Mouse (Mus musculus) intestine, embryonic 15.5 days (tissue): ENCODE results near the gene Tmem86b. TPM values are rescaled to one million over a fixed set of nuclear protein-coding genes. Genes with fewer than 3 reads are reported as not detected.

Experiments used
- ATAC-seq: fragments of 200-750 bp; cut with Nextera tagmentation; 2 replicates; pipeline ENCODE4 v1.8.0; 2017; ENCODE audit warnings: moderate TSS enrichment, moderate library complexity
- H3K27ac ChIP-seq: fragments of 300-500 bp; sonication (generic); 2 replicates; pipeline ENCODE4 v1.5.1; 2015; ENCODE audit warnings: mild to moderate bottlenecking, inconsistent platforms
- H3K27me3 ChIP-seq: fragments of 300-500 bp; sonication (generic); replicated peaks from 2 replicates; pipeline ENCODE4 v1.6.1; 2015; ENCODE audit warnings: inconsistent platforms
- H3K36me3 ChIP-seq: fragments of 300-500 bp; sonication (generic); 2 replicates; pipeline ENCODE4 v1.6.1; 2015; ENCODE audit warnings: inconsistent platforms
- H3K4me1 ChIP-seq: fragments of 300-500 bp; sonication (generic); replicated peaks from 2 replicates; pipeline ENCODE4 v1.6.1; 2015; ENCODE audit warnings: inconsistent platforms
- H3K4me2 ChIP-seq: fragments of 300-500 bp; sonication (generic); replicated peaks from 2 replicates; pipeline ENCODE4 v1.6.1; 2015; ENCODE audit warnings: mild to moderate bottlenecking, inconsistent platforms
- H3K4me3 ChIP-seq: fragments of 300-500 bp; sonication (generic); replicated peaks from 2 replicates; pipeline ENCODE4 v1.5.1; 2015; ENCODE audit warnings: inconsistent platforms
- H3K9ac ChIP-seq: fragments of 300-500 bp; sonication (generic); 2 replicates; pipeline ENCODE4 v1.6.1; 2015; ENCODE audit warnings: inconsistent platforms
- H3K9me3 ChIP-seq: fragments of 300-500 bp; sonication (generic); 2 replicates; pipeline ENCODE4 v1.6.1; 2016; ENCODE audit warnings: inconsistent platforms
- WGBS: fragments of 180-500 bp; shearing (Covaris S2); methylation state at CpG from one replicate; pipeline ENCODE4 v1.1.7; 2015; 5-methylcytosine and 5-hydroxymethylcytosine counted together
- polyA plus RNA-seq: library from polyadenylated mRNA; unstranded; fragments of >200 nt; fragmentation: Nextera tagmentation; extraction: Ambion mirVana; gene quantifications from 2 replicates; pipeline ENCODE4 v1.2.1, GENCODE M21; 2015

Gene Tmem86b
- polyA plus RNA-seq, 1 experiment from 2014 or later, result 9.1 TPM

DNA sequence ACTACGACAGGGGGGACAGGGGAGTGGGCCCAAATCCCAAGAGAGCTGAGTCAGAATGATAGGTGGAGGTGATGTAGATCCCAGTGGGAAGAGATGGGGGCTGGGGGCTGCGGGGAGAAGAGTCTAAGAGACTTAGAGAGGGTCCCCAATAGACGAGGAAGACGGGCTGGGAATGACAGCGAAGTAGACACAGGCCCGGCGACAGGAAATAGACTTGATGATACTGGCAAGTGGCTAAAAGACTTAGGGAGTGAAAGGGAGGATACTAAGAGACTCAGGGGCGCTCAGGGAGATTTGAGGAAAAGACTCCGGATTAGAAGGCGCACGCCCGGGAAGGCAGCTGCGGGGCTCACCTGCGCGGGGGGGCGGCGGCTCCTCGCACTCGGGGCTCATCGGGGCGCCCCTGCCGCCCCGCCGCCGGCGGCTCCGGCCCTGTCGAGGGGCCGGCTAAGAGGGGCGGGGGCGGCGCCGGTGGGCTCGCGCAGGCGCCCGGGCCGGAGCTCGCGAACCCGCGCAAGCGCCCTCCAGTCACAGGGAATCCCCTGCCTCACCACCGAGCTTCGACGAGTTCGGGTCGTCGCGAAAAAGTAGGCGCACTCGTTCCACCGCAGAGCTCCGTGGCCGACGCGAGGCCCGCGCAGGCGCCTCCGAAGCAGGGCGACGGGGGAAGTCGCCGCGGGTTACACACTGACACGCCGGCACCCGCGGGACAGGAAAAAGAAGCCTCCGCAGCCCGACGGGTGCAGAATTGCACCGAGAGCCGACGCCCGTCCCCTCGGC, 27.1 kb upstream of the Tmem86b start:
- peak; percentile 71 for ATAC-seq
- Histone ChIP-seq H3K9me3 (no peaks in the 10 kb centered on the region), H3K27ac (peak overlapping the region; percentile 94), H3K27me3 (no peaks in the 10 kb centered on the region), H3K4me3 (peak overlapping the region; percentile 86), H3K9ac (peak overlapping the region; percentile 94), H3K4me1 (peaks cover 33% of the 10 kb centered on the region), H3K4me2 (peak overlapping the region; percentile 86), H3K36me3 (peaks cover 4% of the 10 kb centered on the region; the same call in 1 of the 2 replicates)
- under 1% methylated on average over 76 of the region's 78 CpGs for WGBS

DNA sequence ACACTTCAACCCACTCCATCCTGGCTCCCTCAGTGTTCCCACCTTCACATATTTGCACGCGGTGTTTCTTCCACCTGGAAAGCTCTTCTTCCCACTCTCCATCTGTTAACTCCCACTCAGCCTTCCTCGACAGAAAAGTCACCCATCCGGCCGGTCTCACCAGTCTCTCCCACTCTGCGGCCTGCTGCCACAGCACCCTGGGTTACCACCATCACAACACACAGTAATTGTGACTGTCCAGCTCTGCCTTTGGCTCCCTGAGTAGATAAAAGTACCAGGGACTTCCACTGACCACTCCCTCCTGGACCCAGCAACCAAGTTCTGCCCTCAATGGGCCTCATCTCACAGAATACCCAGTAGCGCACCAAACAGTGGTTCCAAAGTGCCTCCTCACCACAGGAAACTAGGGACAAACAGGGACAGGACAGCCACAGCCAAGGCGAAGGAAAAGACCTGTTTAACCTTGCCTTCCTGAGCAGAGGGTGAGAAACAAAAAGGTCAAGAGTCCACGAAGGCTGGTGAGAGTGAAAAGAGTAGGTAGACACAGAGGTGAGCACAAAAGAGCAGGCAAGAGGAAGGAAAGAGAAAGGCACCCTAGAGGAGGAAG, 26.4 kb upstream of the Tmem86b start:
- Histone ChIP-seq H3K27ac (peak overlapping the region; percentile 94), H3K27me3 (no peaks in the 10 kb centered on the region), H3K9me3 (no peaks in the 10 kb centered on the region), H3K9ac (peak overlapping the region; percentile 94), H3K4me1 (peaks cover 37% of the 10 kb centered on the region), H3K4me2 (peak overlapping the region; percentile 86), H3K4me3 (peak overlapping the region; percentile 86), H3K36me3 (0 out of 2 replicates have a peak, but pooled peaks cover 3% of the 10 kb centered on the region)
- 25% methylated on average over 9 of the region's 9 CpGs for WGBS
- ATAC-seq, result 0 out of 2 replicates have a peak, but pooled peaks have one; percentile 0

DNA sequence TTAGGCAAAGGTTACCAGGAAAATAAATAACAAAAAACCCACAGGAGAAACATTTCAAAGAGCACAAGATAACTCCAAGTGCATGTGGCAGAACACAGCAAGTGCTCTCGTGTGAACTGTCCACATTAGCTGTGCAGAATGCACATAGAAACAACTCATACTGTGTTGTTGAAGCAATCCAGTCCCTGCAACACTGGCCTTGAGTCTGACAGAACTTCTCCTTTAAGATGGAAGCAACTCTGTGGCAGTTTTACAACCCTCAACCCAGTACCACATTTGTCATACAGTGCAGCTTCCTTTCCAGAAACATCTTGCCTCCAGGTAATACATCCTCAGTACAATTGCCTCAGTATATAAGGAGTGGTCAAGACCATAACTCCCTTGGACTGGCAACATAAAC, 25.6 kb upstream of the Tmem86b start:
- ATAC-seq, result no peak
- 44% methylated on average over 1 of the region's 1 CpGs for WGBS
- no peaks in the 10 kb centered on the region for H3K27me3 ChIP-seq
- H3K4me2 ChIP-seq, result peak overlapping the region; percentile 86
- H3K36me3 ChIP-seq, result 0 out of 2 replicates have a peak, but pooled peaks cover 3% of the 10 kb centered on the region
- H3K27ac ChIP-seq, result no peak overlapping the region
- H3K4me3 ChIP-seq, result peak overlapping the region; percentile 86
- peaks cover 37% of the 10 kb centered on the region for H3K4me1 ChIP-seq
- H3K9me3 ChIP-seq, result no peaks in the 10 kb centered on the region
- H3K9ac ChIP-seq, result no peak overlapping the region

DNA sequence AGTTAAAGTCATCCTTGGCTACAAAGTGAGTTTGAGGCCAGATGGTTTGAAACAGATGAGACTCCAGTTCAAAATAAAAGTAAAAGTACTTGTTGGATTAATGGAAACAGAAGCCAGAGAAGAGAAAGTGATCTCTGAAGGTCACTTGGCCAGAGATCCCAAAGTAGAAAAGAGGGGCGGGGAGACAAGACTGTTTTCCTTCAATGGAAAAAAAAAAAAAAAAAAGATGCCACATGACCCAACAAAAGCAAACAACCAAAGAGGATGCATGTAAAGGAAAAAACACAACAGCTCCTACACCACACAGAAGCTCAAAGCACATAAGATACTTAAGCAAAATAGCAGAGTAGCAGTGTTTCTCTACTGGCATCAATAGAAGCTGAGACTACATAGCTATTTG, 24.7 kb upstream of the Tmem86b start:
- WGBS, result 81% methylated on average over 1 of the region's 1 CpGs
- no peak overlapping the region for H3K4me3 ChIP-seq
- no peaks in the 10 kb centered on the region for H3K9me3 ChIP-seq
- H3K4me1 ChIP-seq, result peaks cover 37% of the 10 kb centered on the region
- H3K36me3 ChIP-seq, result 0 out of 2 replicates have a peak, but pooled peaks cover 3% of the 10 kb centered on the region
- no peak overlapping the region for H3K27ac ChIP-seq
- no peak overlapping the region for H3K9ac ChIP-seq
- no peaks in the 10 kb centered on the region for H3K27me3 ChIP-seq
- no peak for ATAC-seq
- no peak overlapping the region; the same call in 1 of the 2 replicates for H3K4me2 ChIP-seq

DNA sequence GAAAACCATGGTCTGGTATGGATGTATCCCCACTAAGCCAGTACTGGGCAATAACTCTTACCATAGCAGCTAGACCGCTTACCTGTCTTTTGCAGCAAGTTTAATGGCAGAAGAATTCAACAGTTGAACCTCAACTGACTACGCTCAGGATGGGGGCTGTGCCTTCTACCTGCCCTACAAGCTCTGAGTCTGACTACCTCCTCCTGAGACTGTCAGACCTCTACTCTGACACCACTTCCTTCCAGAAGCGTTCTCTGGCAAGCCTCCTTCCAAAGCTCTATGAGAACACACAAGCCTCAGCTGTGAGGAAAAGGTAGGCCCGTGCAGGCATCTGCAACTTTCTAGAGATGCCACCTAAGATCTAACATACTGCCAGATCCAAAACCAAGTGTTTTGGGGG, 24.2 kb upstream of the Tmem86b start:
- no peak overlapping the region for H3K4me3 ChIP-seq
- H3K36me3 ChIP-seq, result 0 out of 2 replicates have a peak, but pooled peaks cover 3% of the 10 kb centered on the region
- no peak for ATAC-seq
- WGBS, result 82% methylated on average over 4 of the region's 4 CpGs
- H3K4me1 ChIP-seq, result peaks cover 34% of the 10 kb centered on the region
- H3K27ac ChIP-seq, result no peak overlapping the region
- no peak overlapping the region for H3K9ac ChIP-seq
- H3K27me3 ChIP-seq, result no peaks in the 10 kb centered on the region
- H3K9me3 ChIP-seq, result no peaks in the 10 kb centered on the region
- H3K4me2 ChIP-seq, result no peak overlapping the region

DNA sequence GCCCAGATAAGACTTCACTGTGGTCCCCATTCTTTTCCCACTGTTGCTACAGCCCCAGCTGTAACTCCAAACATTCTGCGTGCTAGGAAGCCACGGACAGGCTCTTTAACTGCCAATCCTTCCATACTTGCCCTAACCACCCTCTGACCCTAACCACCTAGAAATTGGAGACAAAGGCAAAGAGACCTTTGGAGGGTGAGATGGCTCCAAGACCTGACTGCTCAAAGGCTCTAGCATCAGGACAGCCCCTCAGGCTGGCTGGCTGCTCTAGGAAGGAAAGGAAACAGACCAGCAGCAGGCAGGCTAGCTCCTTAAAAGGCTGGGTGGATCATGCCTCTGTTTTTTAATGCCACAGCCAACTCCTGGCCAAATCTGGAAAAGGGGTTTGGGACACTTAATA, 23.0 kb upstream of the Tmem86b start:
- Histone ChIP-seq H3K4me2 (no peak overlapping the region), H3K36me3 (0 out of 2 replicates have a peak, but pooled peaks cover 3% of the 10 kb centered on the region), H3K9me3 (no peaks in the 10 kb centered on the region), H3K9ac (no peak overlapping the region), H3K4me3 (no peak overlapping the region), H3K27me3 (no peaks in the 10 kb centered on the region), H3K27ac (no peak overlapping the region), H3K4me1 (peaks cover 34% of the 10 kb centered on the region)
- 81% methylated on average over 2 of the region's 2 CpGs for WGBS
- ATAC-seq, result no peak

DNA sequence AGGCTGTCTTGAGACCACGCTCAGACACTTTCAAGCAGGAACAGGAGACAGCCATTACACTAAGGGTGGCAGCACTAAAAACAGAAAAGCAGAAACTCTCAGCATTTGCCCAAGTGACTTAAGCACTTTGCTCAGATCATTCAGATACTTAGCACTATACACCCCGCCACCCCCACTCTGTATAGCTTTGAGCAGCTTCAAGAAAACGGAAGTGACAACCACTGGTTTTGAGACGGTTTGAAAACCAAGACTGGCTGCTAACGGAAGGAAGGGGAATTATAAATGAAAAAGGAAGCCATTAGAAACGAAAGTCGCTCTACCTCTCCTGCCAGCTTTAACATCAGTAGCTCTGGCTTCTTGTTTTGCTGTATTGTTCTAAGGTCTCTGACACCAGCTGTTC, 22.6 kb upstream of the Tmem86b start:
- Histone ChIP-seq H3K4me2 (no peak overlapping the region), H3K27me3 (no peaks in the 10 kb centered on the region), H3K4me1 (peaks cover 34% of the 10 kb centered on the region), H3K36me3 (0 out of 2 replicates have a peak, but pooled peaks cover 3% of the 10 kb centered on the region), H3K9me3 (no peaks in the 10 kb centered on the region), H3K27ac (no peak overlapping the region), H3K4me3 (no peak overlapping the region), H3K9ac (no peak overlapping the region)
- no peak for ATAC-seq
- 78% methylated on average over 7 of the region's 7 CpGs for WGBS

DNA sequence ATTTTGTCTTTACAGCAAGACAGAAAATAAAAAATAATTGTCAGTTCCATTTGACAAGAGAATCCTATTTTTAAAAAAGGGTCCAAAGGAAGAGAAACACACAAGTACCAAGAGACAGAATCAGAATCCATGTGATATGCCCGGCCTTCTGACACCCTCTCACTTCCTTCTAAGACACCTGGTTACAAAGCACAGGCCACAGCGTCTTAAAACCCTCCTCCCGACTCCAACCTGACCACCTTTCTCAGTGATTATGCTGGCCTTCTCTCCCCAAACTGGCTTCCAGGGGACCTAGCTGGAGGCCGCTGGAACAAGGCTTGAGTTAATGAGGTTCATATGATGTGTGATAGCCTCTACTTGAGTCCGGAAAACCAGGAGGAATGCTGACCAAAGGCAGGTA, 22.1 kb upstream of the Tmem86b start:
- Histone ChIP-seq H3K9ac (no peak overlapping the region), H3K4me1 (peaks cover 34% of the 10 kb centered on the region), H3K4me3 (no peak overlapping the region), H3K27me3 (no peaks in the 10 kb centered on the region), H3K27ac (no peak overlapping the region), H3K4me2 (no peak overlapping the region), H3K36me3 (0 out of 2 replicates have a peak, but pooled peaks cover 3% of the 10 kb centered on the region), H3K9me3 (no peaks in the 10 kb centered on the region)
- WGBS, result 82% methylated on average over 5 of the region's 5 CpGs
- ATAC-seq, result no peak

DNA sequence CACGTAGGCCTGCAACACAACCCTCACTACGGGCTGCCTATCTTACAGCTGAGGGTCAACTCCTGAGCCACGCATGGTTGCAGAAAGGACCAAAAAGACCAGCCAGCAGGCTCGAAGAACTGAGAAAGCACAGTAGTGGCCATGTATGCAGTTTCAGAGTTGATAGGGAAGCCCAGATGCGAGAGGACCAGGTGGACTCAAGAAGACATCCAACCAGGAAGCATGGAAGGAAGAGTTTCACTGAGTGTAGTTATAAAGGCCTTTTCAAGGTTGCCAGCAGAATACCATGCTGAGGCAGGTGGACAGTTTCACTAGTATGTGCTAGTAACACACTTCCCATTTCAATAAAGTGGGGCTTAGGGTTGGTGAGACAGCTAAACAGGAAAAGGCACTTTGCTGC, 21.5 kb upstream of the Tmem86b start:
- WGBS, result 86% methylated on average over 5 of the region's 5 CpGs
- no peaks in the 10 kb centered on the region for H3K9me3 ChIP-seq

DNA sequence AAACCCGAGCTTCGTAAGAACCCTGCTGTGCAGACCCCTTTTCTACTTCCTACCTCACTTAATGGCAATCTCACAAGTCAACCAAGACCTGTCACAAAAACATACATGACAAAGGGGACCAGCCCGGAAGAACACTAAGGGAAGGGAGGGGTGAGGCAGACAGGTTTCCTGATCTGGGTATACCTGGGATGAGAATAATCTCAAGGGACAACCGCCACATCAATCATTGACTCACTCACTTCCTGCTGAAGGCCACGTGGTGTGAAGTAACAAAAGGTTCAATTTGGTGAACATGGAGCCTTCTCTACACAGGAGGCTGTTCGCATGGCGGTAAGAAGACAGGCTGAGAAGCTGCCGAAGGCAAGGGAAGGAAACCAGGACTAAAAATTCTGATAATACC, 20.4 kb upstream of the Tmem86b start:
- no peak overlapping the region for H3K27ac ChIP-seq
- H3K4me3 ChIP-seq, result no peak overlapping the region
- H3K9me3 ChIP-seq, result no peaks in the 10 kb centered on the region
- ATAC-seq, result peak; percentile 57
- no peaks in the 10 kb centered on the region for H3K27me3 ChIP-seq
- H3K36me3 ChIP-seq, result peaks cover 4% of the 10 kb centered on the region; the same call in 1 of the 2 replicates
- H3K4me1 ChIP-seq, result peaks cover 19% of the 10 kb centered on the region
- WGBS, result 65% methylated on average over 8 of the region's 8 CpGs
- H3K9ac ChIP-seq, result no peak overlapping the region
- no peak overlapping the region for H3K4me2 ChIP-seq

More for the DNA sequence above, 21.5 kb upstream of the Tmem86b start:
- no peak overlapping the region for H3K4me3 ChIP-seq
- no peak overlapping the region for H3K9ac ChIP-seq
- peaks cover 30% of the 10 kb centered on the region for H3K4me1 ChIP-seq
- no peak for ATAC-seq
- H3K27me3 ChIP-seq, result no peaks in the 10 kb centered on the region
- H3K27ac ChIP-seq, result no peak overlapping the region
- H3K36me3 ChIP-seq, result 0 out of 2 replicates have a peak, but pooled peaks cover 3% of the 10 kb centered on the region
- H3K4me2 ChIP-seq, result no peak overlapping the region

DNA sequence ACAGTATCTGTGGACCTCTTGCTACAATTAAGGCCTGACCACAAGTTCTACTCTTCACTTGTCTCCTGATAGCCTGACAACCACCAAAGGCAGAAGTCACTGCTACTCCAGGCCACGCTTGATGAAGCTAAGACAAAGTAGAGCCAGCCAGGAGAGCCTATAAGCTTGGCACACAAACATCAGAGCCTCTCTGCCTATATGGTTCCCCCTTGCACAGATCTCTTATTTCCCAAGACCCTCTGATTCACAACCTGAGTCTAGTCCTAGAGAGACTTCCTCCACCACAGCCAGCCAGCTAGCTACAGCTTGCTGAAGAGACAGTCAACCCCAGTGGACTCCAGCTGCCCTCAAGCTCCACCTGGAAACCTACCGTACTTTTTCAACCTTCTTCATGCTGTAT, 16.8 kb upstream of the Tmem86b start:
- Histone ChIP-seq H3K36me3 (peaks cover 17% of the 10 kb centered on the region), H3K27me3 (no peaks in the 10 kb centered on the region), H3K9ac (no peak overlapping the region), H3K4me3 (no peak overlapping the region), H3K4me1 (0 out of 2 replicates have a peak, but pooled peaks cover 5% of the 10 kb centered on the region), H3K9me3 (no peaks in the 10 kb centered on the region), H3K27ac (no peak overlapping the region), H3K4me2 (no peak overlapping the region)
- no peak for ATAC-seq
- 87% methylated on average over 2 of the region's 2 CpGs for WGBS

DNA sequence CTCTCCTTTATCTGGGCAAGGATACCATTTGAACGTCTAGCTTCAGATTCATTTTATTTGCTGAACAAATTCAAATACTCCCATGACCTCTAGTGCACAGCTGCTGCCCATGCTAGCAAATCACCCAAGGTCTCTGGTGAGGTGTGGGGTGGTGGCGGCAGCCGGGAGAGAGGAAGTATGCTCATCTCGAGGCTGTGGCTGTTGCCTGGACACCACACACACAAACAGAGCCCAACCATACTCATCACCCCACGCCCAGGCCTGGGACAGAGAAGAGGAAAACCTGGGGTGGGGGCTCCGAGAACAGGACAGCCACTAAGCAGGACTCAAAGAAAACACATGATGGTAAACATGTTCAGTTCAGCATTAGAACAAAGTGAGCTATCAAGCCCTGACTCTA, 16.1 kb upstream of the Tmem86b start:
- Histone ChIP-seq H3K4me2 (no peak overlapping the region), H3K9ac (no peak overlapping the region), H3K27me3 (no peaks in the 10 kb centered on the region), H3K4me3 (no peak overlapping the region), H3K27ac (no peak overlapping the region), H3K4me1 (no peaks in the 10 kb centered on the region), H3K36me3 (peaks cover 22% of the 10 kb centered on the region), H3K9me3 (no peaks in the 10 kb centered on the region)
- 35% methylated on average over 6 of the region's 6 CpGs for WGBS
- peak; percentile 61 for ATAC-seq
